Mouse (Mus musculus) CH12.LX (cell line): ENCODE results near the gene Drp2.
A peak's percentile ranks its signal among the peaks of the same experiment; 100 is the strongest.

ENCODE experiments used
- CTCF ChIP-seq, 2 experiments: IDR thresholded peaks in 1 of 2; conservative IDR thresholded peaks in 1 of 2; 2 replicates each; pipeline ENCODE4 v1.5.1; 2011 to 2012; ENCODE audit warnings: low read depth in 2 of 2, low read length in 2 of 2, improper control_type of control experiment in 1 of 2, inconsistent platforms in 1 of 2, mild to moderate bottlenecking in 1 of 2, moderate library complexity in 1 of 2
- E2F4 ChIP-seq: IDR thresholded peaks from 2 replicates; pipeline ENCODE4 v1.6.1; 2011; ENCODE audit warnings: low read depth, low read length, improper control_type of control experiment; ENCODE audit not compliant: insufficient replicate concordance
- EP300 ChIP-seq: IDR thresholded peaks from 2 replicates; pipeline ENCODE4 v1.6.1; 2011; ENCODE audit warnings: low read length, improper control_type of control experiment
- MAZ ChIP-seq: IDR thresholded peaks from 2 replicates; pipeline ENCODE4 v1.6.1; 2012; ENCODE audit warnings: low read depth, mild to moderate bottlenecking, inconsistent platforms, low read length, improper control_type of control experiment, moderate library complexity
- MYC ChIP-seq: IDR thresholded peaks from 2 replicates; pipeline ENCODE4 v1.6.1; 2011; ENCODE audit warnings: low read depth, mild to moderate bottlenecking, improper control_type of control experiment, low read length
- POLR2A ChIP-seq: IDR thresholded peaks from 2 replicates; pipeline ENCODE4 v1.6.1; 2011; ENCODE audit warnings: low read depth, mild to moderate bottlenecking, improper control_type of control experiment, low read length
- SMC3 ChIP-seq: IDR thresholded peaks from 2 replicates; pipeline ENCODE4 v1.6.1; 2011; ENCODE audit warnings: low read depth, low read length, improper control_type of control experiment
- USF1 ChIP-seq: IDR thresholded peaks from 2 replicates; pipeline ENCODE4 v1.6.1; 2014; ENCODE audit warnings: low read depth, mild to moderate bottlenecking, inconsistent platforms, low read length, improper control_type of control experiment

GRCm38 (mm10) chrX:134362156-134362555 is 42.2 kb upstream of the Drp2 start:
- no peak for TF ChIP-seq CTCF (conservative IDR thresholded peaks at IDR 0.05 in 1 of 2, IDR thresholded peaks at IDR 0.05 in 1 of 2; ENCODE audit: low read depth in 2 of 2, low read length in 2 of 2)
- no peak for TF ChIP-seq POLR2A
- peak; percentile 78 for TF ChIP-seq EP300
- TF ChIP-seq E2F4, result no peak
- peak; percentile 11; the same call in 1 of the 2 replicates for TF ChIP-seq USF1
- no peak for TF ChIP-seq MAZ
- no peak for TF ChIP-seq SMC3
- no peak for TF ChIP-seq MYC
